Mouse (Mus musculus): ENCODE results near the gene Sall4.

Gene Sall4

GRCm38 (mm10) chr2:168729736-168730135 is 38.0 kb downstream of the Sall4 start:
- no peak for TF ChIP-seq GATA4 (IDR thresholded peaks at IDR 0.05; ENCODE audit: insufficient replicate concordance, low read length)

GRCm38 (mm10) chr2:168728045-168728444 is 39.7 kb downstream of the Sall4 start:
- no peak for TF ChIP-seq GATA4 (IDR thresholded peaks at IDR 0.05; ENCODE audit: insufficient replicate concordance, low read length)

- no peak for TF ChIP-seq GATA4 (IDR thresholded peaks at IDR 0.05; ENCODE audit: insufficient replicate concordance, low read length)
These were observed 41.7 kb downstream of the Sall4 start for GRCm38 (mm10) chr2:168726007-168726406.

- TF ChIP-seq GATA4 (IDR thresholded peaks at IDR 0.05; ENCODE audit: insufficient replicate concordance, low read length) = no peak
These were observed 46.4 kb downstream of the Sall4 start for GRCm38 (mm10) chr2:168721313-168721712.

- no peak for TF ChIP-seq GATA4 (IDR thresholded peaks at IDR 0.05; ENCODE audit: insufficient replicate concordance, low read length)
These were observed 48.0 kb downstream of the Sall4 start for GRCm38 (mm10) chr2:168719742-168720141.

GRCm38 (mm10) chr2:168718735-168719134 is 49.0 kb downstream of the Sall4 start:
- no peak for TF ChIP-seq GATA4 (IDR thresholded peaks at IDR 0.05; ENCODE audit: insufficient replicate concordance, low read length)

GRCm38 (mm10) chr2:168718267-168718666 is 49.5 kb downstream of the Sall4 start:
- TF ChIP-seq GATA4 (IDR thresholded peaks at IDR 0.05; ENCODE audit: insufficient replicate concordance, low read length) = no peak

GRCm38 (mm10) chr2:168712199-168713176 is 55.3 kb downstream of the Sall4 start:
- no peak for TF ChIP-seq GATA4 (IDR thresholded peaks at IDR 0.05; ENCODE audit: insufficient replicate concordance, low read length)

GRCm38 (mm10) chr2:168710979-168711378 is 56.8 kb downstream of the Sall4 start:
- TF ChIP-seq GATA4 (IDR thresholded peaks at IDR 0.05; ENCODE audit: insufficient replicate concordance, low read length) = no peak

- no peak for TF ChIP-seq GATA4 (IDR thresholded peaks at IDR 0.05; ENCODE audit: insufficient replicate concordance, low read length)
These were observed 60.0 kb downstream of the Sall4 start for GRCm38 (mm10) chr2:168707766-168708165.

- no peak for TF ChIP-seq GATA4 (IDR thresholded peaks at IDR 0.05; ENCODE audit: insufficient replicate concordance, low read length)
These were observed 65.5 kb downstream of the Sall4 start for GRCm38 (mm10) chr2:168702266-168702665.
